Mouse (Mus musculus) midbrain, postnatal 0 days (tissue): ENCODE measurements around the gene Cacna1b. TPM values are rescaled to one million over a fixed set of nuclear protein-coding genes. Genes with fewer than 3 reads are reported as not detected.

Source experiments
- ATAC-seq: fragments of 200-750 bp; cut with Nextera tagmentation; 2 replicates; pipeline ENCODE4 v1.8.0; 2017; ENCODE audit warnings: moderate number of reproducible peaks, mild to moderate bottlenecking, moderate TSS enrichment, moderate library complexity; ENCODE audit not compliant: low FRiP score
- DNase-seq: peaks from one replicate; pipeline ENCODE4 v3.0.0-alpha.2; 2015; ENCODE audit warnings: low spot score
- H3K27ac ChIP-seq: fragments of 300-500 bp; sonication (generic); 2 replicates; pipeline ENCODE4 v1.5.1; 2014; ENCODE audit warnings: low read depth, mild to moderate bottlenecking, low read length, mixed read lengths
- H3K27me3 ChIP-seq: fragments of 300-500 bp; sonication (generic); 2 replicates; pipeline ENCODE4 v1.6.1; 2014; ENCODE audit warnings: low read length, control low read depth, mixed read lengths; ENCODE audit not compliant: insufficient read depth
- H3K36me3 ChIP-seq: fragments of 300-500 bp; sonication (generic); 2 replicates; pipeline ENCODE4 v1.6.1; 2014; ENCODE audit warnings: low read length, control low read depth, mixed read lengths; ENCODE audit not compliant: insufficient read depth
- H3K4me1 ChIP-seq: fragments of 300-500 bp; sonication (generic); 2 replicates; pipeline ENCODE4 v1.6.1; 2014; ENCODE audit warnings: mild to moderate bottlenecking, control low read depth, antibody characterized with exemption, low read length, mixed read lengths; ENCODE audit not compliant: insufficient read depth
- H3K4me2 ChIP-seq: fragments of 300-500 bp; sonication (generic); 2 replicates; pipeline ENCODE4 v1.6.1; 2014; ENCODE audit warnings: low read depth, mild to moderate bottlenecking, low read length, mixed read lengths; ENCODE audit not compliant: poor library complexity, severe bottlenecking
- H3K4me3 ChIP-seq: fragments of 300-500 bp; sonication (generic); 2 replicates; pipeline ENCODE4 v1.5.1; 2014; ENCODE audit warnings: low read depth, mild to moderate bottlenecking, low read length, moderate library complexity
- H3K9ac ChIP-seq: fragments of 300-500 bp; sonication (generic); replicated peaks from 2 replicates; pipeline ENCODE4 v1.6.1; 2014; ENCODE audit warnings: mild to moderate bottlenecking, low read length, moderate library complexity, mixed read lengths; ENCODE audit not compliant: poor library complexity, severe bottlenecking
- H3K9me3 ChIP-seq: fragments of 300-500 bp; sonication (generic); 2 replicates; pipeline ENCODE4 v1.6.1; 2016; ENCODE audit warnings: low read length, control low read depth
- CTCF ChIP-seq: IDR thresholded peaks from 2 replicates; pipeline ENCODE4 v1.5.1; 2016; ENCODE audit warnings: antibody characterized with exemption, mild to moderate bottlenecking
- WGBS: fragments of 180-500 bp; shearing (Covaris S2); extraction: QIAGEN DNeasy Blood & Tissue Kit; methylation state at CpG from one replicate; pipeline ENCODE4 v1.1.7; 2014; 5-methylcytosine and 5-hydroxymethylcytosine counted together
- polyA plus RNA-seq: library from polyadenylated mRNA; unstranded; fragments of >200 nt; fragmentation: Nextera tagmentation; extraction: Ambion mirVana; gene quantifications from 2 replicates; pipeline ENCODE4 v1.2.1, GENCODE M21; 2015
- total RNA-seq: library from RNA; depleted of rRNA; stranded (reverse); fragments of >200 nt; gene quantifications from 2 replicates; pipeline ENCODE4 v1.2.3, GENCODE M21; 2014

Cacna1b gene
- total and polyA plus RNA-seq, 2 experiments from 2014 or later: 13.3 to 97.6 TPM

- Histone ChIP-seq H3K4me1 (no peaks in the 10 kb centered on the region; the same call in 1 of the 2 replicates), H3K4me3 (no peak overlapping the region), H3K4me2 (no peak overlapping the region), H3K27ac (no peak overlapping the region), H3K9ac (no peak overlapping the region), H3K9me3 (no peaks in the 10 kb centered on the region), H3K27me3 (no peaks in the 10 kb centered on the region), H3K36me3 (peaks cover 29% of the 10 kb centered on the region)
- no peak for TF ChIP-seq CTCF
- 33% methylated on average over 14 of the region's 14 CpGs for WGBS
- DNase-seq (peak; percentile 26), ATAC-seq (0 out of 2 replicates have a peak, but pooled peaks have one; percentile 36)
These were observed 124.6 kb downstream of the Cacna1b start for GRCm38 (mm10) chr2:24638102-24638954.

- no peaks in the 10 kb centered on the region; the same call in 1 of the 2 replicates for H3K4me1 ChIP-seq
- H3K4me2 ChIP-seq: no peak overlapping the region
- 95% methylated on average over 6 of the region's 6 CpGs for WGBS
- H3K4me3 ChIP-seq: no peak overlapping the region
- H3K36me3 ChIP-seq: peaks cover 53% of the 10 kb centered on the region
- H3K9ac ChIP-seq: no peak overlapping the region
- no peaks in the 10 kb centered on the region for H3K9me3 ChIP-seq
- no peak for TF ChIP-seq CTCF
- H3K27me3 ChIP-seq: no peaks in the 10 kb centered on the region
- ATAC-seq (no peak), DNase-seq (no peak)
- no peak overlapping the region for H3K27ac ChIP-seq
These were observed 129.3 kb downstream of the Cacna1b start for GRCm38 (mm10) chr2:24633645-24634044.

- no peaks in the 10 kb centered on the region for H3K9me3 ChIP-seq
- DNase-seq (no peak), ATAC-seq (no peak)
- 83% methylated on average over 4 of the region's 4 CpGs for WGBS
- no peaks in the 10 kb centered on the region for H3K4me1 ChIP-seq
- H3K9ac ChIP-seq: no peak overlapping the region
- peaks cover 25% of the 10 kb centered on the region for H3K36me3 ChIP-seq
- H3K4me2 ChIP-seq: no peak overlapping the region
- no peak overlapping the region for H3K4me3 ChIP-seq
- H3K27me3 ChIP-seq: no peaks in the 10 kb centered on the region
- H3K27ac ChIP-seq: no peak overlapping the region
- no peak for TF ChIP-seq CTCF
These were observed 145.8 kb downstream of the Cacna1b start for GRCm38 (mm10) chr2:24617141-24617540.

GRCm38 (mm10) chr2:24609789-24610188 lies 153.2 kb downstream of the Cacna1b start:
- Histone ChIP-seq H3K4me1 (peaks cover 2% of the 10 kb centered on the region; the same call in 1 of the 2 replicates), H3K27me3 (no peaks in the 10 kb centered on the region), H3K36me3 (peaks cover 49% of the 10 kb centered on the region), H3K4me2 (no peak overlapping the region), H3K4me3 (no peak overlapping the region), H3K9me3 (no peaks in the 10 kb centered on the region), H3K27ac (no peak overlapping the region), H3K9ac (no peak overlapping the region)
- 87% methylated on average over 7 of the region's 7 CpGs for WGBS
- no peak for DNase-seq
- no peak for ATAC-seq
- TF ChIP-seq CTCF: no peak

- ATAC-seq (no peak), DNase-seq (no peak)
- Histone ChIP-seq H3K27me3 (no peaks in the 10 kb centered on the region), H3K4me1 (peaks cover 2% of the 10 kb centered on the region; the same call in 1 of the 2 replicates), H3K4me3 (no peak overlapping the region), H3K4me2 (no peak overlapping the region), H3K9ac (no peak overlapping the region), H3K36me3 (peaks cover 46% of the 10 kb centered on the region), H3K27ac (no peak overlapping the region), H3K9me3 (no peaks in the 10 kb centered on the region)
- no peak for TF ChIP-seq CTCF
- 41% methylated on average over 7 of the region's 7 CpGs for WGBS
These were observed 154.2 kb downstream of the Cacna1b start for GRCm38 (mm10) chr2:24608765-24609138.
